Mouse (Mus musculus) intestine, postnatal 0 days (tissue): Measurements from ENCODE around the gene Trip11. TPM values are rescaled to one million over a fixed set of nuclear protein-coding genes. Genes with fewer than 3 reads are reported as not detected.

Source experiments
- ATAC-seq: fragments of 200-750 bp; cut with Nextera tagmentation; 2 replicates; pipeline ENCODE4 v1.8.0; 2017; ENCODE audit warnings: mild to moderate bottlenecking, moderate TSS enrichment, moderate library complexity
- H3K27ac ChIP-seq: fragments of 300-500 bp; sonication (generic); 2 replicates; pipeline ENCODE4 v1.5.1; 2014; ENCODE audit warnings: mild to moderate bottlenecking, low read depth, low read length, moderate library complexity
- H3K27me3 ChIP-seq: fragments of 300-500 bp; sonication (generic); replicated peaks from 2 replicates; pipeline ENCODE4 v1.6.1; 2014; ENCODE audit warnings: low read length, mixed read lengths; ENCODE audit not compliant: control insufficient read depth, insufficient read depth
- H3K36me3 ChIP-seq: fragments of 300-500 bp; sonication (generic); 2 replicates; pipeline ENCODE4 v1.6.1; 2014; ENCODE audit warnings: mild to moderate bottlenecking, moderate library complexity; ENCODE audit not compliant: control insufficient read depth, insufficient read depth
- H3K4me1 ChIP-seq: fragments of 300-500 bp; sonication (generic); replicated peaks from 2 replicates; pipeline ENCODE4 v1.6.1; 2014; ENCODE audit warnings: antibody characterized with exemption, low read length, mixed read lengths; ENCODE audit not compliant: control insufficient read depth, insufficient read depth
- H3K4me2 ChIP-seq: fragments of 300-500 bp; sonication (generic); replicated peaks from 2 replicates; pipeline ENCODE4 v1.6.1; 2014; ENCODE audit warnings: low read depth, mild to moderate bottlenecking, moderate library complexity
- H3K4me3 ChIP-seq: fragments of 300-500 bp; sonication (generic); 2 replicates; pipeline ENCODE4 v1.5.1; 2014; ENCODE audit warnings: low read depth, low read length
- H3K9ac ChIP-seq: fragments of 300-500 bp; sonication (generic); 2 replicates; pipeline ENCODE4 v1.6.1; 2014; ENCODE audit warnings: mild to moderate bottlenecking, low read depth, low read length
- H3K9me3 ChIP-seq: fragments of 300-500 bp; sonication (generic); 2 replicates; pipeline ENCODE4 v1.6.1; 2016; ENCODE audit warnings: mixed run types; ENCODE audit not compliant: control insufficient read depth
- CTCF ChIP-seq: sonication (generic); IDR thresholded peaks from 2 replicates; pipeline ENCODE4 v1.5.1; 2016; ENCODE audit warnings: low read depth, mild to moderate bottlenecking, control low read depth, antibody characterized with exemption, moderate library complexity
- WGBS: fragments of 180-500 bp; shearing (Covaris S2); extraction: QIAGEN DNeasy Blood & Tissue Kit; methylation state at CpG from one replicate; pipeline ENCODE4 v1.1.7; 2014; 5-methylcytosine and 5-hydroxymethylcytosine counted together
- polyA plus RNA-seq: library from polyadenylated mRNA; unstranded; fragments of >200 nt; fragmentation: Nextera tagmentation; extraction: Ambion mirVana; gene quantifications from 2 replicates; pipeline ENCODE4 v1.2.1, GENCODE M21; 2015

The Trip11 gene
- polyA plus RNA-seq, 1 experiment from 2014 or later = 42.9 TPM

GRCm38 (mm10) chr12:101917165-101917564 lies 4.1 kb upstream of the Trip11 start:
- H3K27me3 ChIP-seq = no peaks in the 10 kb centered on the region
- H3K27ac ChIP-seq = no peak overlapping the region
- H3K9ac ChIP-seq = no peak overlapping the region
- no peak for ATAC-seq
- no peaks in the 10 kb centered on the region for H3K9me3 ChIP-seq
- 0 out of 2 replicates have a peak, but pooled peaks cover 2% of the 10 kb centered on the region for H3K36me3 ChIP-seq
- no peak for TF ChIP-seq CTCF
- no peak overlapping the region for H3K4me3 ChIP-seq
- no peaks in the 10 kb centered on the region for H3K4me1 ChIP-seq
- H3K4me2 ChIP-seq = no peak overlapping the region

- H3K9ac ChIP-seq = peak overlapping the region; percentile 87
- peak overlapping the region; percentile 61 for H3K4me3 ChIP-seq
- ATAC-seq = no peak
- no peak for TF ChIP-seq CTCF
- no peaks in the 10 kb centered on the region for H3K4me1 ChIP-seq
- 78% methylated on average over 3 of the region's 3 CpGs for WGBS
- H3K4me2 ChIP-seq = peak overlapping the region; percentile 75
- no peaks in the 10 kb centered on the region for H3K9me3 ChIP-seq
- H3K27ac ChIP-seq = no peak overlapping the region
- H3K27me3 ChIP-seq = no peaks in the 10 kb centered on the region
- H3K36me3 ChIP-seq = peaks cover 8% of the 10 kb centered on the region; the same call in 1 of the 2 replicates
These were observed 1.7 kb downstream of the Trip11 start for GRCm38 (mm10) chr12:101911346-101911745.

- peak overlapping the region; percentile 75 for H3K4me2 ChIP-seq
- H3K4me3 ChIP-seq = no peak overlapping the region
- no peaks in the 10 kb centered on the region for H3K4me1 ChIP-seq
- ATAC-seq = no peak
- 85% methylated on average over 6 of the region's 6 CpGs for WGBS
- peaks cover 16% of the 10 kb centered on the region for H3K36me3 ChIP-seq
- H3K9ac ChIP-seq = no peak overlapping the region
- H3K27me3 ChIP-seq = no peaks in the 10 kb centered on the region
- TF ChIP-seq CTCF = no peak
- H3K9me3 ChIP-seq = no peaks in the 10 kb centered on the region
- H3K27ac ChIP-seq = no peak overlapping the region
These were observed 2.7 kb downstream of the Trip11 start for GRCm38 (mm10) chr12:101910360-101910759.

GRCm38 (mm10) chr12:101905817-101906216 lies 7.2 kb downstream of the Trip11 start:
- 83% methylated on average over 12 of the region's 12 CpGs for WGBS
- 0 out of 2 replicates have a peak overlapping the region, but pooled peaks have one; percentile 60 for H3K27ac ChIP-seq
- no peak for ATAC-seq
- no peak for TF ChIP-seq CTCF
- H3K4me1 ChIP-seq = no peaks in the 10 kb centered on the region
- peaks cover 28% of the 10 kb centered on the region for H3K36me3 ChIP-seq
- no peak overlapping the region for H3K4me2 ChIP-seq
- H3K9me3 ChIP-seq = no peaks in the 10 kb centered on the region
- no peaks in the 10 kb centered on the region for H3K27me3 ChIP-seq
- no peak overlapping the region for H3K9ac ChIP-seq
- no peak overlapping the region for H3K4me3 ChIP-seq

GRCm38 (mm10) chr12:101904906-101905305 lies 8.2 kb downstream of the Trip11 start:
- Histone ChIP-seq H3K27me3 (no peaks in the 10 kb centered on the region), H3K9me3 (no peaks in the 10 kb centered on the region), H3K4me2 (no peak overlapping the region), H3K4me1 (no peaks in the 10 kb centered on the region), H3K9ac (no peak overlapping the region), H3K36me3 (peaks cover 28% of the 10 kb centered on the region), H3K4me3 (no peak overlapping the region), H3K27ac (peak overlapping the region; percentile 60)
- no peak for ATAC-seq
- no peak for TF ChIP-seq CTCF
- WGBS = 82% methylated on average over 4 of the region's 4 CpGs

GRCm38 (mm10) chr12:101904170-101904569 lies 8.9 kb downstream of the Trip11 start:
- Histone ChIP-seq H3K9me3 (no peaks in the 10 kb centered on the region), H3K4me3 (no peak overlapping the region), H3K4me2 (no peak overlapping the region), H3K4me1 (no peaks in the 10 kb centered on the region), H3K9ac (no peak overlapping the region), H3K27ac (peak overlapping the region; percentile 50), H3K36me3 (peaks cover 28% of the 10 kb centered on the region), H3K27me3 (no peaks in the 10 kb centered on the region)
- WGBS = 56% methylated on average over 3 of the region's 3 CpGs
- ATAC-seq = peak; percentile 70
- no peak for TF ChIP-seq CTCF
